Mouse (Mus musculus): ENCODE data around the gene Vps33b. TPM values are rescaled to one million over a fixed set of nuclear protein-coding genes. Genes with fewer than 3 reads are reported as not detected.

The Vps33b gene
- polyA plus RNA-seq, 2 experiments = 3.6 to 6.7 TPM

GRCm38 (mm10) chr7:80297041-80297440 is 27.6 kb downstream of the Vps33b start:
- Histone ChIP-seq H3K27ac (no peak overlapping the region), H3K27me3 (ENCODE audit: control insufficient read depth, insufficient read depth, low read length) (no peaks in the 10 kb centered on the region), H3K36me3 (replicated peaks; ENCODE audit: control insufficient read depth, insufficient read depth, low read depth) (peaks cover 53% of the 10 kb centered on the region), H3K4me2 (ENCODE audit: low read depth) (peak overlapping the region; percentile 90), H3K4me1 (replicated peaks; ENCODE audit: control insufficient read depth in 2 of 2, insufficient read depth in 2 of 2, low read length in 1 of 2) (peaks cover 20 to 25% of the 10 kb centered on the region in 2 experiments), H3K4me3 (ENCODE audit: insufficient read depth in 1 of 2, low read depth in 2 of 2, low read length in 2 of 2) (peak overlapping the region in 1 of 2 experiments; percentile 19; a peak in 2 of 4 replicates), H3K9ac (replicated peaks) (no peak overlapping the region), H3K9me3 (ENCODE audit: control insufficient read depth, low read length) (no peaks in the 10 kb centered on the region)
- 81% methylated on average over 3 of the region's 3 CpGs for WGBS (ENCODE audit: insufficient replicate concordance)
- DNase-seq (ENCODE audit: low read depth in 3 of 3, low spot score in 3 of 3) = no peak
- TF ChIP-seq EP300 (IDR thresholded peaks at IDR 0.05; ENCODE audit: low read depth) (no peak), CTCF (IDR thresholded peaks at IDR 0.05; ENCODE audit: low read depth) (no peak)
- no peak for ATAC-seq (ENCODE audit: insufficient read depth)

- no peak for DNase-seq (ENCODE audit: low read depth in 3 of 3, low spot score in 3 of 3)
- no peak overlapping the region for H3K4me2 ChIP-seq (ENCODE audit: low read depth)
- WGBS (ENCODE audit: insufficient replicate concordance) = 88% methylated on average over 4 of the region's 4 CpGs
- peaks cover 4 to 14% of the 10 kb centered on the region in 2 experiments for H3K4me1 ChIP-seq (replicated peaks; ENCODE audit: control insufficient read depth in 2 of 2, insufficient read depth in 2 of 2, low read length in 1 of 2)
- TF ChIP-seq CTCF (IDR thresholded peaks at IDR 0.05; ENCODE audit: low read depth) (no peak), EP300 (IDR thresholded peaks at IDR 0.05; ENCODE audit: low read depth) (no peak)
- peaks cover 68% of the 10 kb centered on the region for H3K36me3 ChIP-seq (replicated peaks; ENCODE audit: control insufficient read depth, insufficient read depth, low read depth)
- H3K9me3 ChIP-seq (ENCODE audit: control insufficient read depth, low read length) = no peaks in the 10 kb centered on the region
- H3K9ac ChIP-seq (replicated peaks) = no peak overlapping the region
- H3K27me3 ChIP-seq (ENCODE audit: control insufficient read depth, insufficient read depth, low read length) = no peaks in the 10 kb centered on the region
- H3K4me3 ChIP-seq (ENCODE audit: insufficient read depth in 1 of 2, low read depth in 2 of 2, low read length in 2 of 2) = no peak overlapping the region
- no peak for ATAC-seq (ENCODE audit: insufficient read depth)
- H3K27ac ChIP-seq = no peak overlapping the region
Measured at GRCm38 (mm10) chr7:80298754-80299153, 29.3 kb downstream of the Vps33b start.

DNA sequence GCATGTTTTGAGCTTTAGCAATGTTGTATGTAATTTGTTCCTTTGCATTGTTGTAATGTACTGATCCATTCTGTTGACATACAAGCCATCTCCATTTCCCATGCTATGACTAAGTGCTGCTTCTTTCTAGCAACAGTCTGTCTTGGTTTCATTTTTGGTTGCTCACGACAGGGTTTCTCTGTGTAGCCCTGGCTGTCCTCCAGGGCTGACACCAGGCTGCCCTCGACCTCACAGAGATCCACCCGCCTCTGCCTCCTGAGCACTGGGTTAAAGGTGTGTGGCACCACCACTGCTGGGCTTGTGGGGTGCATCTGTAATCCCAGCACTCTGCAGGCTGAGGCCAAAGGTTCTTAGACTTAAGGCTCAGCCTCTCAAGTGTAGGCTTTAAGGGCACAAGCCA is 30.1 kb downstream of the Vps33b start:
- no peak overlapping the region for H3K9ac ChIP-seq (replicated peaks)
- H3K27me3 ChIP-seq (ENCODE audit: control insufficient read depth, insufficient read depth, low read length) = no peaks in the 10 kb centered on the region
- no peak overlapping the region for H3K4me3 ChIP-seq (ENCODE audit: insufficient read depth in 1 of 2, low read depth in 2 of 2, low read length in 2 of 2)
- no peak overlapping the region for H3K4me2 ChIP-seq (ENCODE audit: low read depth)
- H3K27ac ChIP-seq = no peak overlapping the region
- ATAC-seq (ENCODE audit: insufficient read depth) (no peak), DNase-seq (ENCODE audit: low read depth in 3 of 3, low spot score in 3 of 3) (no peak)
- TF ChIP-seq EP300 (IDR thresholded peaks at IDR 0.05; ENCODE audit: low read depth) = no peak
- TF ChIP-seq CTCF (IDR thresholded peaks at IDR 0.05; ENCODE audit: low read depth) = no peak
- no peaks in the 10 kb centered on the region for H3K9me3 ChIP-seq (ENCODE audit: control insufficient read depth, low read length)
- H3K36me3 ChIP-seq (replicated peaks; ENCODE audit: control insufficient read depth, insufficient read depth, low read depth) = peaks cover 76% of the 10 kb centered on the region
- 78% methylated on average over 3 of the region's 3 CpGs for WGBS (ENCODE audit: insufficient replicate concordance)
- peaks cover 3 to 12% of the 10 kb centered on the region in 2 experiments for H3K4me1 ChIP-seq (replicated peaks; ENCODE audit: control insufficient read depth in 2 of 2, insufficient read depth in 2 of 2, low read length in 1 of 2)

DNA sequence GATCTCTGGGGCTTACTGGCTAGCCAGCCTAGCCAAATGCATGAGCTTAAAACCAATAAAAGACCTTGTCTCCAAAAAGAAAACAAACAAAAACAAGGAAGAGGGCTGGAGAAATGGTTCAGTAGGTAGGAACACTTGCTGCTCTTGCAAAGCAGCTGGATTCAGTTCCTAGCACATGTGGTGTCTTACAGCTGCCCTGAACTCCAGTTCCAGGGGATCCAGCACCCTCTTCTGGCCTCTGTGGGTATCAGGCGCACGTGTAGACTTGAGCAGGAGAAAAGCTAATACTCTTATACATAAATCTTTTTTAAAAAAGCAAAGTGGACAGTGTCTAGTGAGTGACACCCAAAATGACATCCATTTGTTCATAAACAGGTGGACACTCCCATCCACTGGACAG is 32.1 kb downstream of the Vps33b start:
- Histone ChIP-seq H3K4me2 (ENCODE audit: low read depth) (no peak overlapping the region), H3K36me3 (replicated peaks; ENCODE audit: control insufficient read depth, insufficient read depth, low read depth) (peaks cover 91% of the 10 kb centered on the region), H3K27ac (no peak overlapping the region), H3K4me3 (ENCODE audit: insufficient read depth in 1 of 2, low read depth in 2 of 2, low read length in 2 of 2) (no peak overlapping the region), H3K9ac (replicated peaks) (no peak overlapping the region), H3K27me3 (ENCODE audit: control insufficient read depth, insufficient read depth, low read length) (no peaks in the 10 kb centered on the region), H3K9me3 (ENCODE audit: control insufficient read depth, low read length) (no peaks in the 10 kb centered on the region), H3K4me1 (replicated peaks; ENCODE audit: control insufficient read depth in 2 of 2, insufficient read depth in 2 of 2, low read length in 1 of 2) (peaks cover 3 to 7% of the 10 kb centered on the region in 2 experiments)
- no peak for ATAC-seq (ENCODE audit: insufficient read depth)
- DNase-seq (ENCODE audit: low read depth in 3 of 3, low spot score in 3 of 3) = no peak
- TF ChIP-seq EP300 (IDR thresholded peaks at IDR 0.05; ENCODE audit: low read depth) = no peak
- peak; percentile 54 for TF ChIP-seq CTCF (IDR thresholded peaks at IDR 0.05; ENCODE audit: low read depth)
- WGBS (ENCODE audit: insufficient replicate concordance) = 83% methylated on average over 2 of the region's 2 CpGs

GRCm38 (mm10) chr7:80307766-80308165 is 38.3 kb downstream of the Vps33b start:
- DNase-seq (ENCODE audit: low read depth in 3 of 3, low spot score in 3 of 3) (no peak), ATAC-seq (ENCODE audit: insufficient read depth) (no peak)
- no peaks in the 10 kb centered on the region for H3K4me1 ChIP-seq (replicated peaks; ENCODE audit: control insufficient read depth in 2 of 2, insufficient read depth in 2 of 2, low read length in 1 of 2)
- H3K27ac ChIP-seq = no peak overlapping the region
- no peak overlapping the region for H3K9ac ChIP-seq (replicated peaks)
- no peaks in the 10 kb centered on the region for H3K27me3 ChIP-seq (ENCODE audit: control insufficient read depth, insufficient read depth, low read length)
- TF ChIP-seq CTCF (IDR thresholded peaks at IDR 0.05; ENCODE audit: low read depth) (no peak), EP300 (IDR thresholded peaks at IDR 0.05; ENCODE audit: low read depth) (no peak)
- WGBS (ENCODE audit: insufficient replicate concordance) = 91% methylated on average over 3 of the region's 3 CpGs
- H3K36me3 ChIP-seq (replicated peaks; ENCODE audit: control insufficient read depth, insufficient read depth, low read depth) = peaks cover 100% of the 10 kb centered on the region
- no peaks in the 10 kb centered on the region for H3K9me3 ChIP-seq (ENCODE audit: control insufficient read depth, low read length)
- H3K4me3 ChIP-seq (ENCODE audit: insufficient read depth in 1 of 2, low read depth in 2 of 2, low read length in 2 of 2) = no peak overlapping the region
- no peak overlapping the region for H3K4me2 ChIP-seq (ENCODE audit: low read depth)

Data from liver, embryonic 14.5 days (tissue).